Mouse (Mus musculus): Measurements from ENCODE around the gene Usp34.
"Not testable (repeated sequence)": the region's sequence is repeated elsewhere in the genome, so short reads cannot be mapped to it uniquely, and the experiment has no call there.

Gene Usp34

GRCm38 (mm10) chr11:23497718-23498509, 191.2 kb downstream of the Usp34 start, which contains the start of gene Ahsa2:
Gene Ahsa2, minus strand, starts transcription at chr11:23498030.
- no peak for DNase-seq (ENCODE audit: extremely low read depth, low read depth, low spot score)

- DNase-seq (ENCODE audit: extremely low read depth, low read depth, low spot score), result no peak
These were observed 191.9 kb downstream of the Usp34 start for GRCm38 (mm10) chr11:23498609-23499008.

DNA sequence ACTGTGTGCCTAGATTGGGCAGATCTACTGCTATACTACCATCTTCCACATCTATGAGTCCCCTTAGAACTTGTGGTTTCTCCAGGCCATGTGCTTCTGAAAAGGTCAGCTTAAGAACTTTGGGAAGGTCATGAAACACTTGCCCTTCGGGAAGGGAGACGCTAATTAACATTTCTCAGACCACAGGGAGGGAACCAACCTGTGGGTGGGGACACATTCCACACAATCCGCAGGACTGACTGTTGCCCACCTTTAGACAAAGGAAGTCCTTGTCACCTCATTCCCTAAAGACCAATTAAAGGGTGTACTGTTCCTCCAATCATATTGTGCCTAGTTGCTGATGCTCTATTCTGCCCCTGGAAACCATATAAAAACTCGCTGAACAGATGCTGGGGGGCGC, 198.1 kb downstream of the Usp34 start:
- not testable (repeated sequence) for DNase-seq (ENCODE audit: extremely low read depth, low read depth, low spot score)

DNA sequence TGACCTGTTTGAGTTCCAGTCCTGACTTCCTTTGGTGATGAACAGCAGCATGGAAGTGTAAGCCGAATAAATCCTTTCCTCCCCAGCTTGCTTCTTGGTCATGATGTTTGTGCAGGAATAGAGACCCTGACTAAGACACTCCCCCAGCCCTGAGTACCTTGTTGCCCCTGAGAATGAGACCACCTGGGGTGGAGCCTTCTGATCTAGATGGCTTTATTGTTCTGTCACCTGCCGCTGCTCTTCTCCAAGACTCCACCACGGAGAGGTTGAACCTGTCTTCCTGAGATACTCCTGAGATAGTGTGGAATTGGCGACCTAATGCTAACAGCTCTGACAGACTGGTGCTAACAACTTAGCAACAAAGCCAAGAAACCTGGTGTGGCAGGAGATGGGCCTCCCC, 208.1 kb downstream of the Usp34 start:
- DNase-seq (ENCODE audit: extremely low read depth, low read depth, low spot score), result not testable (repeated sequence)

DNA sequence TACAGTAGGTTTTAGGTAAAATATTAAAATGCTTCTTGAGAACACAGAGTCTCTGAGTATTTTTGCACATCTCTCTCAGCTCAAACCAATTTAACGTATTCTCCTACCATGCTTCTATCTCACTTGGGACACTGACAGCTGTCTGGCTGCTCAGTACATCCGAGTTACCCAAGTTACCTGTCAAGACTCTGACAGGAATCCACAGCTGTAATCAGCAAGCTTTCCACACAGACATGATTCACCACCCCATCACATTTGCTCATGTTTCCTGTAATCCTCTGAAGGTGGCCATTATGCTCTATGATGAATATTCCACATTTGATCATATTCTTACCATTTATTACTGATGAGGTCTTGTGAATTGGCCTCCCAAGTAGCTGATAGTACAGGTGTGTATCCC, 208.6 kb downstream of the Usp34 start:
- DNase-seq (ENCODE audit: extremely low read depth, low read depth, low spot score), result no peak

- no peak for DNase-seq (ENCODE audit: extremely low read depth, low read depth, low spot score)
These were observed 212.3 kb downstream of the Usp34 start for GRCm38 (mm10) chr11:23518981-23519380.

- DNase-seq (ENCODE audit: extremely low read depth, low read depth, low spot score), result no peak
These were observed 213.9 kb downstream of the Usp34 start, which contains the start of gene 1700093K21Rik for GRCm38 (mm10) chr11:23520473-23521205. Gene 1700093K21Rik, minus strand, starts transcription at chr11:23521155.

DNA sequence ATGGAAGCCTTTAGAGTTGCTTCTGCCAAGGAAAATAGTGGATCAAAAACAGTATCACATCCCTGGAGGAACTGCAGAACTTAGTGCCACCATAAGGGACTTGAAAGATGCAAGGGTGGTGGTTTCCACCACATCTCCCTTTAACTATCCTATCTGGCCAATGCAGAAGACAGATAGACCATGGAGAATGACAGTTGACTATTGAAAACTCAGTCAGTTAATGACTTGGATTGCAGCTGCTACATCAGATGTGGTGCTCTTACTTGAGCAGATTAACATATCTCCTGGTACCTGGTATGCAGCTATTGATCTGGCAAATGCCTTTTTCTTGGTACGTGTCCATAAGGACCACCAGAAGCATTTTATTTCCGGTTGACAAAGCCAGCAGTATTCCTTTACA, 230.8 kb downstream of the Usp34 start:
- no peak for DNase-seq (ENCODE audit: extremely low read depth, low read depth, low spot score)
